Mouse (Mus musculus) left cerebral cortex, adult 9 months (tissue): ENCODE results near the gene 4930523C07Rik.
A peak's percentile ranks its signal among the peaks of the same experiment; 100 is the strongest.

Source experiments
- DNase-seq, 2 experiments: peaks; one replicate each; pipeline ENCODE4 v3.0.0; 2022; ENCODE audit warnings: low spot score in 2 of 2

4930523C07Rik gene

DNA sequence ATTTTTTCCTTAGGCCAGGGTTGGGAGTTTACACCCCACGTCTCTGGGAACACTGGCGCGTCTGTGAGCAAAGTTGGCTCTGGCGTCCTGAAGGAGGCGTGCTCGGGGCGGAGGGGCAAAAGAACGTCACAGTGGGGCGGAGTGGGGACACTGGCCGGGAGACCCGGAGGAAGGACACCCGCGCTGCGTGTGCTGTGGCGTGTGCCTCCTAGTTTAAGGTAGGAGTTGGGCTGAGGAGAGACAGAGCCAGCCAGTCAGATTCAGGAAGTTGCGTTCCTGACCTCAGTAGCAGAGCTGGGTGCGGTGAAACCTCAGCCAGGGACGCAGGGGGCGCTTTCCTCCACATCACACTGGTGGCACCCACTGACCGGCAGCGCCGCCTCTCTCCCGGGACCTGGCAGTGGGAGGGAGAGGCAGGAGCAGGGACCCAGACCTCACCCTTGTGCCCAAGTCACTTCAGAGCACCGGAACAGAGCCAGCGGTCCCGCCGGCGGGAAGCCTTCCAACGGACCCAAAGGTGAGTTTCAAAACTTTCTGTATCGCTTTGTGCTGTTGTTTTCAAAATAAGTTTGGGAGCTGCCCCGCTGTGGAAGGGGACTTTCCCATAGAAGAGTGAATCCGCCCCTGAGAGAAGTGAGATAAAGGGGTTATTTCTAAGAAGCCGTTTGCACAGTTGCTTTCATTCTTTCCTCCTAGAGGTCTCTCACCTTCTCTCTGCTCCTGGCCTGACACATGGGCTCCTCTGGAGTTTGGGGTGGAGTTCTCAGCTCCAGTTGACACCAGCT is at the start of gene 4930523C07Rik:
TSS of gene 4930523C07Rik (plus strand) at position 146 of the 785 bp plus-strand sequence.
- DNase-seq = no peak

DNA sequence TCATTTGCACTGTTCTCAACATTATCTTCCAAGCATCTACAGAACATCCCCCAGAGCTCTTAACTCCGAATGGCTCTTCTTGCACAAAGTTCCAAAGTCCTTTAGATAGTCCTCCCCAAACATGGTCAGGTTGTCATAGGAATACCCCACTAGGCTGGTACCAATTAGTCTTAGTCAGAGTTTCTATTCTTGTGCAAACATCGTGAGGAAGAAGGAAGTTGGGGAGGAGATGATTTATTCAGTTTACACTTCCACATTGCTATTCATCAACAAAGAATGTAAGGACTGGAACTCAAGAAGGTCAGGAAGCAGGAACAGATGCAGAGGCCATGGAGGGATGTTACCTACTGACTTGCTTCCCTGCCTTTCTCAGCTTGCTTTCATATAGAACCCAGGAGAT is 46.9 kb upstream of the 4930523C07Rik start:
- no peak for DNase-seq

DNA sequence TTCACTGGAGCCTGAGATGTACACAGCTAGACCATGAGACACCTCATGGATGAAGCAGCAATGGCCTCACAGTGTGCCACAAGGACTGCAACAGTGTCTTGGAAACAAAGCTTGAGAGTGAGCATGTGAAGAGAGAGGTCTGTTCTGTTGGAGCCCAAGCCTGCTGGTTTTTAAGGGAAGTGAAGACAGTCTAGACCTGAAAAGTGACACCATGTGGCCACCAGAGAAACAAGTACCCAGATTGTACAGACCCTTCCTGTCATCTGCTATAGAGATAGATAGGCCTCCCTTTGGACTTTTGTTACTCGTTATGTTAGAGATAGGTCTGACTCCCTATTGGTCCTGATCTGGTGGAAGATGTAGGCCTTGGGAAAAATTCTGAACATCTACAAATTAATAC is 45.8 kb upstream of the 4930523C07Rik start:
- no peak for DNase-seq

DNA sequence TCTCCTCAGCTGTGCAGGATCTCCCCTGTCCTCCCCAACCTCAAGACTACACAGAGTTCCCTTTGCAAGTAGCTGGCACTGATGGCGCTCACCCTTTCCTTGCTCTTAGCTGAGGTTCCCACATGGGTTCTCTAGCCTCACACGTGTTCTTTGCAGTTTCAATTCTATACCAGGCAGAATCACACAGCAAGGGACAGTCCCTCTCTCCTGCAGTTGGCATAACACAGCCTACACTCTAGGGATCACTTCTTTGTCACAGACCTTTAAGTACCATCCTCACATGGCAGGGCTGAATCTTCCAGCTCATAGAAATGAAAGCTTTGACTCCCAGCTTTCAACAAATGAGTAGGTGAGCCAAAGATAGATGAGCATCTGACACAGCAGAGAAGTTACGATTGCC is 45.0 kb upstream of the 4930523C07Rik start:
- no peak for DNase-seq

DNA sequence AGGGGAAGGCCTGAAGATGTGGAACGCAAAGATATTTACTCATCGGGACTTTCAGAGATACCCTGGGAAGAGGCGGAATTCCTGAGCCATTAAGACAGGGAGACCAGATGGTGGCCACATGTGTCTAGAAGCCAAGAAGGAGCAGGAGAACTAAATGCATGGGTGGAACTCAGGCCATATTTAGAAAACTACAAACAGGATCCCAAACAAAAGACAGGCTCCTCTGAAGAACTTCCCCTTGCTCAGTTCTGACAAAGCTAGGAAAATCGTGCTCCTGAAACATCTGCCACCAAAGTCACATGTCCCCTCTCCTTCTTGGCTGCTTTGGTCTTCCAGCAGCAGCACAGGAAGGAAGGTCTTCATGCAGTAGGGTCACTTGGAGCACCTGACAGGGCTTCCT is 38.9 kb upstream of the 4930523C07Rik start:
- DNase-seq = peak in 1 of 2 experiments; percentile 9

DNA sequence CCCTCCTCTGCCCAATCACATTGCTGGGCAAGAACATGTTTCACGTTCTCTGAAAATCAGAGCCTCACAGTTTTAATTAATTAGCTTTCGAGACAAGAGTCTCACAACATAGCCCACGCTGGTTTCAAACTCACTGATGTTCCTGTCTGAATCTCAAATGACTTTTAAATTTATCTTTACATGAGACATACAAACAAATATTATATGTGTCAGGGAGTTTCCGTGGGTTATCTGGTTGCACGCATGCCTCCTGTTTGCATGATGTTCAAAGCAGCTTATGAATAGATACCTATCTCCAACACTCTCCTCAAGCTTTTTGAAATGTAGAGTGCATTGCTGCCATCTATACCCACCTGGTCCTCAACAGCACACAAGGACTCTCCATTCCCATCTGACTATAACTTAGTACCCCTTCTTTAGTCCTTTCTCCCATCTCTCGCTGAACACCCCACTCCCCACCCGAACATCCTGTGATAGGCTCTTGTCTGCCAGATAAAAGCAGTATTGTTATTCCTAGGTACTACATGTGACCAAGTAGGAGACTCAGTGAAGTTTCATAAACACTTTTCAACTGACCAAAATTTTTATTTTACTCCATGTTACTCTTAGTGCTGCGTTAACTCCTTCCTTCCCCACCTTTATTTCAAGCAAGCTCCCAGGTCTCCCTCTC is 37.1 kb upstream of the 4930523C07Rik start:
- no peak for DNase-seq

DNA sequence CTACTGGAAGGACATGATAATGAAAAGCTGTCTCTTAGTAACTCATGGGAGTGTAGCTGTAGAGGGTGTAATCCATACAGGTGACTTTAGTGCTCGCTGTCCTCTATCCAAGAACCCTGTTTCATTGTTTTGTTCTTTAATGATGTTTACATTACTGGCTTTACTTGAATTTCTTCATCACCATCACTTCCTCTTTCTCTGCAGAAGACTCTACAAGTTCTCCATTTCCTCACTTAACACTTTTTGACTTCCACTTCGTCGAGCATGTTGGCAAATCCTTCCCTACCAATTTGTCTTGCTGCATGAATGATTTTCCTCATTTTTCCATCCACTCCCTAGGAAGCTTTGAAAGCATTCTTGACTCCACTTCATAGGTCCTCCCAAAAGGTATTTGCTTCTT is 31.1 kb upstream of the 4930523C07Rik start:
- no peak for DNase-seq

DNA sequence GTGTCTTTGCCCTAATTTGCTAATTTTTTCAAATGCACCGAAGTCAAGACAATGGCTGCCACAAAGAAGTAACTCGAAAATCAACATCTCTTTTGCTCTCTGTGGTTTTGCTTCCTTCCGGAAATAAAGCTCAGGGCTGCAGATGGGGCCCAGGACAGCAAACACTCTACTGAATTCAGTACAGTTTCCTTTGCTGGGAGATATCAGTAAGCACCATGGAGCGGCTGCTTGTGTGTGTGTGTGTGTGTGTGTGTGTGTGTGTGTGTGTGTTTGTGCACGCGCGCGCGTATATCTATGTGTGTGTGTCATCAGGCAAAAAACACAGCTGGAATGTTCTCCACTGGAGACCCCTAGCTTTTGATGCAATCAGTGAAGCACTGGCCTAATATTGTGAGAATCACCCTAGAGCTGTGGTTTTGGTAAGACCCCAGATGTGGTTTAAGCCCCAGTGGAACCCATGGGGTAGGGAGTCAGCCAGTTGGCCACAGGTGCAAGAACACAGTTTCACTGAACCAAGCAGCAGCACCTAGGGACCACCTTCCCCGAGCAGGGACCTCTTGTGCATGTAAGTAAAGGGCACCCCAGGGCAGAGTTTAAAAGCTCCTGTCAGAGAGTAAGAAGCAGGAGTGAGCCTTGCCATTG is 19.7 kb upstream of the 4930523C07Rik start:
- no peak for DNase-seq

DNA sequence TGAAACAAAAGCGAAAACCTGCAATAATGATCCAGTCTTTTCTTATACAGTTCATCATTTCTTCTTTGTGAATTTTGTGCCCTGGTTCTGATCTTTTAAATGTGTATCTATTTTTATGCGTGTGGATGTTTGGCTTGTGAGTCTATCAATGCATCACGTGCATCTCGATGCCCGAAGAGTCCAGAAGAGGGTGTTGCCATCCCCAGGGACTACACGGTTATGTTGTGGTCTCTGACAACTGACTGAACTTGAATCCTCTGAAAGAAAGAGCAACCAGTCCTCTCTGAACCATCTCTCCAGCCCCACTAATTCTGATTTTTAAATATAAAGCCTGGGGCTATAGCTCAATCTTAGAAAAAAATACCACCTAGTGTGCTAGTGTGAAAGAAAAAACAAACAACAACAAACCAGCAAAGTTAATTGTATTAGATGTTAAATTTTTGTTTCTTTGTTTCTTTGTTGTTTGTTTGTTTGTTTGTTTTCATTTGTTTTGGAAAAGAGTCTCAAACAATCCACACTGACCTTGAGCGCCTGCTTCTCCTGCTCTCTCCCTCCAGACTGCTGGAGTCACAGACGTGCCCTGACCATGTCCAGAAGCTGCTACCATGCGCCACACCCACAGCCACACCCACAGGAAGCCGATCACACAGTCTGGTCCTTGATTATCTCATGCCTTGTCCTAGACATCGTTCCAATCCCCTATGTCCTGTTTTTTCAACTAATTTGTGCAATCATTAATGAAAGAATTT is 18.9 kb upstream of the 4930523C07Rik start:
- no peak for DNase-seq

DNA sequence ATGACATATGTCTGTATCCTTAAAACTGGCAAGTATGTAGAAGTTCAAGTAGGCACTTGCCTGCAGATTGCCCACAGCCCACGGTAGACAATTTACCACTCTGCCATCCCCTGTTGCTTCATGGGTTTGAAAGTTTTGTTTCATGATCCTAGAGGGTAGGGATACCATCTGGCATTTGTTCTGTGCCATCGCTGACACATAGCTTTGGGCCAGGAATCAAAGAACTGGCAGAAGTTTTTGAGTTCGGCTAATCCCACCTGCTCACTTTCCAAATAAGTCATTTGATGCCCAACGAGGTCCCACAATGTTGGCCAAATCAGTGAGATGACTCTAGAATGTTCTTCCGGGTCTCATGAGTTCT is 18.3 kb upstream of the 4930523C07Rik start:
- DNase-seq = no peak

DNA sequence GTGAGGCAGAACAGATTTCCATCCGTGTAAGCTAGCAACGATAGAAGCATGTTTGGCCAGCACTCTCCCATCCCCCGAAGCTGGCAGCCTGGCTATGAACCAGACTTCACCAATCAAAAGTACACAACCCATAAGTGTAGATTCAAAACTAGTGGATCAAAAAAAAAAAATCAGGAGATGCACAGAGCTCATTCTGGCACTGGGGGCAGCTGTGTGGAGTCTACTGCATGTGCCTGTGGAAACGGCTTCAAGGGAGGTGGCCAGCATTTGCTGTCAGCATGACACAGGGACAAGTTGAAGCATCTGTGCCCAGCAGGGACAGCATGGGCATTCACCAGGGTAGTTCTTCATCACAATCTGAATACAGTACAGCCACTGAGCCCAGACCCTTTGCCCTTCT is 16.2 kb upstream of the 4930523C07Rik start:
- DNase-seq = no peak

DNA sequence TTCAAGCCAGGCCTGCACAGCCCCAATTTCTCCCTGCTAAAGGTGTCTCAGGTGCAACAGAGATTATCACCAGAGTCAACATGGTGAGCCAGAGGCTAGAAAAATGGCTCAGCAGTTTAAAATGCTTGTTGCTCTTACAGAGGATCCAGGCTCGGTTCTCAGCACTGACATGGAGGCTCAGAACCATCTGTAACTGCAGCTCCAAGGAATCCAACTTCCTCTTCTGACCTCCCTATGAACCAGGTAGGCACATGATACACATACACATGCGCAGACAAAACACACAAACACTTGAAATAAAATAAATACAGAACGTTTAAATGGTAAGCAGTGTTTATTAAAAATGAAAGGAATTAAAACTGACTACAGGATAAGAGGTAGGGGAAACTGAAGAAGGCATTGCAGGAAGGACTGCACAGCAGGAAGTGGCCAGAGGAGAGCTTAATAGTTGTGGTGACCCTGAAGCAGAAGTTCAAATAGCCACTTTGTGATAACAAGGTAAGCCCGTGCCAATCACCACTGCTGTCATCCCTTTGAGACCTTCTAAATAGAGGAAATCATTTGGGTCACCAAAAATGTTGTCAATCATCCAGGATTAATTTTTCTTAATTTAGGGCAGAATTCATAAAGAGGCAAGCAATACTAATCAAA is 10.1 kb upstream of the 4930523C07Rik start:
- DNase-seq = no peak

DNA sequence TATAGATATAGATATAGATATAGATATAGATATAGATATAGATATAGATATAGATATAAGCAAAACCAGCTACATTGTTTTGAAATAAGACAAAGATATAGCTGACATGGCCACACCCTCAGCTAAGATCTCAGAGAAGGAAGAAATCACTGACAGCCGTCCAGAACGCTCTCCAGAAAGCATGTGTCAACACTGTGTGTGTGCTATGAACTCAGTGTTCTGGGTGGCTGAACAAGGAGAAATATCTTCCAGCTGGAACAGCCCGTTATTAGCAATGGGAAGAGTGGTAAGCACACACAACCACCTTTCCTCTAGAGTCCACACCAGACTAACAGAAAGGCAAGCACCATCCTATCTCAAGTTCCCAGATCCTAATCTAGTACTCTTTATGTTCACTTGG is 8.6 kb upstream of the 4930523C07Rik start:
- DNase-seq = no peak

DNA sequence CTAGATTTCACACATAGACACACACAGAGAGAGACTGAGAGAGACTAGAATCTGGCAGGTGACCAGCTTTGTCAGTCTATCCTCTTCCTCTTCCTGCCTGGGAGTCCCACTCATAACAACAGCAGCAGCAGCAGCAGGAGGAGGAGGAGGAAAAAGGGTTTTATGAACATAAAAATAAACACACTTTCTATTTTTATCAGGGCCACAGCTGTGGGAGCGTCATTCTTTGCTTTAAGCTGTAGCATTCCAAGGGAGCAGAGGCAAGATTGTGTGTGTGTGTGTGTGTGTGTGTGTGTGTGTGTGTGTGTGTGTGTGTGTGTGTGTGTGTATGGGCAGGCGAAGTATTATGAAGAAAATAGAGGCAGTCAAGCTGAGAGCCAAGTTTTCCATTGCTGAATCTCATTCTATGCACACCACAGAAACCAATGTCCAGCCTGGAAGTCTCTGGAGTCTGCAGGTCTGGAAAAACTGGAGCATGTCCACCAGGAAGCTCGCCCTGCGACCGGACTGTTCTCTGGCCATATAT is 7.1 kb upstream of the 4930523C07Rik start:
- peak; percentile 20 to 28 for DNase-seq

DNA sequence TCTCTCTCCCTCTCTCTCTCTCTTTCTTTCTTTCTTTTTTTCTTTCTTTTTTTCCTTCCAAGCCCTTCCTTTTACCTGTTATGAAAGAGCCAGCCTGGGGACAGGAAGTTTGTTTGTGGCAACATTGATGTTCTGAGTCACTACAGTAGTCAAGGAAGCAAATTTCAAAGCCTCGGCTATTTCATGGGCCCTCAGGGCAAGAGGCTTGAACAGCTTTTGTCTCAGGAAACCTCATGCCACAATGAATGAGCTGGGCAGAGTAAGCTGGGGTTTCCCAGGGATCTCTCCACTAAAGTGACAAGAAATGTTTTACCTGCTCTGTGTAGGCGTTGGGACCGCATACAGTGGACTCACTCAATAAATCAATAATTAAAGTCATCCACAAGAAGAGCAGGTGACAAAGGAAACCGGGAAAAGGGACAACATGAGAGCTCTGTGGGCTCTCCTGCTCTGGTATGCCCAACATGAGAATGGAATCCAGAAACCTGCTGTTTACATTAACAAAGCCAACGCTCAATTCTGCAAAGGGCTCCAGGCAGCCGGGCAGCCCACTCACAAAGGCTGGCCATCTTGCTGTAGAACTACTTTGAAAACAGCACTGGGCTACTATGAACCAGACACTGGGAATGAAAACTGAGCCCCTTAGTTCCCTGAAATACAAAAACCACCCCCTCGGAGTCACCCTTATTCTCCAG is 4.1 kb upstream of the 4930523C07Rik start:
- no peak for DNase-seq

DNA sequence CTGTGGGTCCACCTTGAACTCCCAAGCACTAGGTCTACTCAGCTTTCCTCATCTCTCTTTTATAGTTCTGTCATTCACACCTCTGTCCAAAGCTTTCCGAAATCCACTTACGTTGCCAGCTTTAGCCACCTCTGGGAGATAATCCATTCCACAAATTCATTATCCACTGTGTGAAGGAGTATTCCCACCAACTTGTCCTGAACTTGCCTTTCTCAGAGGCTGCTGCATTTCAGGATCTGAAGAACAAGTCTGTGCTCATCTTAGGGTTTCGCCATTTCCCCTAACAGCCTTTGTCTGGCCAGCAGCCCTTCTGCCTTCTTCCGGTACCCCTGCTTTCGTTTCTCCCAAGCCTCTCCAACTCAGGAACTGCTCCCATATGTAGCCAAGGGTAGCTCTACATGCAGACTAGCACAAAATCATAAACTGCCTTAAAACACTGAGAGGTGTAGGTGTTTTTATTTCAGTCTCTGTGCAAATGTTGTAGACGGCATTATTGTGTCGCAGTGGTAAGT is 2.9 kb upstream of the 4930523C07Rik start:
- DNase-seq = no peak

DNA sequence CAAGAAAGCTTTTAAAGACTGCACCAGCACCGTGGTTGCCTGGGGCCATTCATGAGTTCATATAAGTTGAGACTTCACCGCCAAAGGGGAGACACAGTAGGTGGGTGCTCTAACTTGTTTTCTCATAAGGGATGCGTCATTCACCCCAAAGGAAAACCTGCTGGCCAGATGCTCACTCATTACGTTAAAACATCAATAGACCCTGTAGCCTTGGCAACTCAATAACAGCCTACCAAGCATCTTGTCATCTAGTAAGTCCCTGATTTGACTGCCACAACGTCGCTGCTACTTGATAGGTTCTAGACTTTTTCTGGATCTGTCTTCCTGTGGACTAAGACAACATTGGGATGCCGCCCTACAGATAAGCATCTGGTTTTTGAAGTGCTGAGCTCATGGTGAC is 1.8 kb upstream of the 4930523C07Rik start:
- DNase-seq = no peak

DNA sequence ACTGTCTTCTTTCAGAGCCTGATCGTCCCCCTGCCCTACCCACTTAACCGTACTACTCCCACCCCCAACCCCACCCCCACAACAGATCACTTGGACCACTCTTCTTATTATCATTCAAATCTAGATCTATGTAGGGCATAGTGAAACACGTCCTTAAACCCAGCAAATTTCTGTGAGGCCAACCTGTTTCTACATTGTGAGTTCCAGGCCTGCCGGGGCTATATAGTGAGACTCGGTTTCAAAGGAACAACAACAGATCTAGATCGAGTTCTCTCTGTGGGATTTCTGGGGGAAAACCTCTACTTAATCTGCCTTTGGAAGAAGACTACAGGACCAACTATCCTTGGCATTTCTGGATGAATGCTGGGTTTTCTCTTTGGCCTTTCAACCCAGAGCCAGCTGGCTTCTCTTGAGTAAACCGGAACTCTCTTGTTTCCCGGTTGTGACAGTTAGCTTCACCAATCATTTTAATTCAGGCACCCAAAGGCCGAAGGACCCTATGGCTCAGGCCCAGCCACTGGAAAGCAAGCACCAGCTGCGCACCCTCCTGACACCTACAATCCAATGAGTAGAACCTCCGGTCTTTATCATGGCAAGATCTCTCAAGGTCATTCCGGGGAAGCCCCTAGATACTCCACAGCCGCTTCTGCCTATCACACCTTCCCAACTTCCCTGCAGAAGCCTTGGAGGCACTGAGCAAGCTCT is 759 bp upstream of the 4930523C07Rik start:
- no peak for DNase-seq

DNA sequence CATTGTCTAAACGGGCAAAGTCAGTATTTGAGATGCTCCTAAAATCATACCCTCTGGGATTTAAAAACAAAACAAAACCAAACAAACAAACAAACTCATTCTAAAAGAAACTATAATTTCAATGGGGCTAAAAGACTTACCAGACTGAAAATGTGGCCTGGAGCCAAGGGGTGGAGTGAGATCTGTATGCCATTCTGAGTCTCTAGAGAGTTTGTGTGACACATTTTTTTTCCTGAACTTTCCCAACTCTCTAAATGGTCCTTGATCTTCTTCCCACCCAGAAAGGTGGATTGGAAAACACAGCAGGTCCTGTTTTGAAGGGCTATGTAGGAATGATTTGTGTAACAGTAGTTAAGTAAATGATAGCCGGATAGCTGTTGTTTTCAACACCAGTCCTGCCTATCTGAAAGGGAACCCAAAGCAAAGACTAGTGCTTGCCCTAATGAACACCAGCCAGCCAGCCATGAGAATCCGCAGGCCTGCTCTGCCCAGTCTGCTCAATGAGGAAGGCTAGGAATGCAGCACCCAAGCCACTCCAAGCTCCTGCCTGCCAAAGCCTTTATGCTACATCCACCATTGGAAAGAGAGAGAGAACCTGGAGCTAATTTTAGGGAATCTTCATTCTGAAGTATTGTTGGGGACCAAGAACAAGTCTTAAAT is 1.0 kb downstream of the 4930523C07Rik start:
- DNase-seq = no peak
